Mouse (Mus musculus): ENCODE measurements around the gene Syce3. TPM values are rescaled to one million over a fixed set of nuclear protein-coding genes. Genes with fewer than 3 reads are reported as not detected.

Gene Syce3
- total RNA-seq, 2 experiments from 2014 or later: not detected

DNA sequence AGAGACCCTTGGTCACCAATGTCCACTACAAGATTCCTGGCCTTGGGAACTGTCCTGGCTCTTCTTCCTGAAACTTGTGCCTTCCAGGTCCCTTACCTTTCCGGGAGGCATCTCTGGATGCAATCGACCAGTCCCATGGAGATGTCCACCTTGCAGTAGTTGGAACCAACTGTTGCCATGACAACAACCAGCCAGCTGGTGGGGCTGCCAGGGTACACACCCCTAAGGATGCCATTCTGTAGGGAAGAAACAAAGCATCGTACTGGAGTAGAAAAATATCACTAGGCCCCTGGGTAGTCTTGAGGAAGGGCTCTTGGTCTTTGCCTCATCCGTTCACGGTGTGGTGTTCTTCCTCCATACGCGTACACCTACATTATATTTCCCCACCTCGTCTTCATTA, 14.3 kb upstream of the Syce3 start:
- no peak for DNase-seq (ENCODE audit: low spot score in 2 of 2)

DNA sequence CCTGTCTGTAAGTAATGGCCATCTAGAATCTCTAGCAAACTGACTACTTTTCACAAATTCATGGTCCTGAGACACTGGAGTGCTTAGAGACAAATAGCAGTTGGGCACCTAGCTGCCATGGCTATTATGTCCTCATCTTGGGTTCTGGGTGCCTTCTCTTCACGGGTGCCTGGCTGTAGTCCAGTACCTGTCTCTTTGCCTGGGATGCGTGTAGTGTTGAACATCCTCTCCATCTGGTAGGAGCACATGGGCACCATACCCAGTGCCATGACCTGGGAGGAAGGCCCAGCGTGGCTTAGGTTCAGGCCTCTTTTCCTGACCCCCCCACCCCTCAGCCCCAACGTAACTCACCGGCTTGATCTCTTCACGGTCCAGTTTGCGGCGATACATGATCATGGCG, 11.6 kb upstream of the Syce3 start:
- no peak for DNase-seq (ENCODE audit: low spot score in 2 of 2)

DNA sequence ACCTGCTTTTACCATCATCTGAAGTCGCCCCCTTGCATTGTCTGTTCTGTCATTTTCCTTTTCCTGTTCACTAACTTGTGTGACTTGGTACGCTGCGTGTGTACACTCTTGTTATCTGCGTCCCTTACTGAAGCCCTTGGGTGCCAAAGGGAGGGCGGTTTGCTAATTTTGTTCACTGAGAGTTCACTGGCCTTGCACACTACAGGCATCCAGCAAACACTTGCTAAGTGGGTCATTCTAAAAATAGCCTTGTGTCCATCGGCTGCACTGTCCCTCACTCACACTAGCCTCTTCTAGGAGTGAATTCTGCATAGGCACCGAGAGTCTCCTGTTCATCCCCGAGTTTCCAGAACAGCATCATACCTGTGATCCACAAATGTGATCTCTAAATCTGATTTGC, 5.0 kb upstream of the Syce3 start:
- no peak for DNase-seq (ENCODE audit: low spot score in 2 of 2)

DNA sequence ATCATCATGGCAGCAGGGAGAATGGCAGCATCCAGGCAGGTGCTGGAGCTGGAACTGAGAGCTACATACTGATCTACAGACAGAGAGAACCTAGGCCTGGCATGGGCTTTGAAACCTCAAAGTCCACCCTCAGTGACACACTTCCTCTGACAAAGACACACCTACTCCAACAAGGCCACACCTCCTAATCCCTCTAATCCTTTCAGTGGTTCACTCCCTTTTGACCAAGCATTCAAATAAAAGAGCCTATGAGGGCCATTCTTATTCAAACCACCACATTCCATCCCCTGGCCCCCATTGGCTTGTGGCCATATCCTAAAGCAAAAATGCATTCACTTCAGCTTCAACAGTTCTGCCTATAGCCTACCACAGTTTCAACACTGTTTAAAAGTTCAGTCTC, 3.6 kb downstream of the Syce3 start:
- no peak for DNase-seq (ENCODE audit: low spot score in 2 of 2)

DNA sequence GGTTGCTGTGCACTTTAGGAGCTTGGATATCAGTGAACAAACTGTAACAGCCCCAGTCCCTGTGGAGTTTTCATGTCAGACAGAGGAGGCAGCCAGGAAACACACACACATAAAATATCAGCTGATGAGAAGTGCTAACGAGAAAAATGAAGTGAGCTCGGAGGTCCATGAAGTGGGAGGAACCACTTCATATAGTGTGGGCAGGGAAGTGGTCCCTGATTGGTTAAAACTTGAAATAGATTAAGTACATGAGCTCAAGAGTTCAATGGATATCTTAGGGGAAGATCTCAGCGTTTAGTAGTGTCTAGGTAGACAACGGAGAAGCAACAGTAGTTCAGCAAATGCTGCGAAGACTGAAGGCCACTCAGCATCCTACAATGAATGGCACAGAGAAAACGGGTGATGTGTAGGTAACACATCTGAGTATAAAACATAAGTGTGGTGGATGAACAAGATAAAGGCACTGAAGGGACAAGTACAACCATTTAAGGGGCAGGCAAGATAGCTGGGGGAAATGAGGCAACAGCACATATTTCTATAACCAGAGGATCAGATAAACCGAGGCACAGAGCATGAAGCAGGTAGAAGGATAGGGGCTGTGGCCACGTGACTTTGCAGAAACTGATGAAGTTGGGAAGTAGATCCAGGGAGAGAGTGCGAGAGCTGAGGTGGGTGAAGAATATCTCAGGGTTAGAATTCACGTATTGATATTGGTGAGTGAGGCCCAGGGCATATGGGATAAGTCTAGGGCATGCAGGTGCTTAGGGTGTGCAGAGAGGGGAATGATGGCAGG, 5.3 kb downstream of the Syce3 start:
- DNase-seq (ENCODE audit: low spot score in 2 of 2): no peak

DNA sequence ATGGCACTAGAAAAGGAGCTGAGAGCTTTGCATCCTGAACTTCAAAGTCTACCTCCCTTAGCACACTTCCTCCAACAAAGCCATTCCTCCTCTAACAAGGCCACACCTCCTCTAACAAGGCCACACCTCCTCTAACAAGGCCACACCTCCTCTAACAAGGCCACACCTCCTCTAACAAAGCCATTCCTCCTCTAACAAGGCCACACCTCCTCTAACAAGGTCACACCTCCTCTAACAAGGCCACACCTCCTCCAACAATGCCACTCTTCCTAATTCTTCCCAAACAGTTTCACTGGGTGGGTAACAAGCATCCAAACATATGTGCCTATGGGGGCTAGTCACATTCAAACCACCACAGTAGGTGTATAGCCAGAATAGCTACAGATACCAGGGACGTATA, 7.8 kb downstream of the Syce3 start:
- DNase-seq (ENCODE audit: low spot score in 2 of 2): no peak

DNA sequence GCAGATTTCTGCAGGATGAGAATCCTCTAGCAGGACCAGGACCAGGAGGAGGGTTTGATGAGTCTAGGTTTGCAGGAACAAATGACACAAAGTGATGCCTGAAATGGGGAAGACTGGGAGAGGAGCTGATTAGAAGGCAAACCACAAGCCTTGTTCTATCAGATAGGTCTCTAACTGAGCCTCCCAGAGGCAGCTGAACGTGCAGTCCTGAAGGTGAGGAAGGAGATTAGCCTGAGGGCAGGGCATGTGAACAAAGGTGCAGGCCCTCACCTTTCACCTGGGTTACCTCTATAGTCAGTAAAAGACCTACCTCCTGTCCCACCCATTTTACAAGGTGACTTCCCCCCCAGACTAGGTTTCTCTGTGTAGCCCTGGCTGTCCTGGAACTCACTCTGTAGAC, 10.6 kb downstream of the Syce3 start:
- DNase-seq (ENCODE audit: low spot score in 2 of 2): no peak

DNA sequence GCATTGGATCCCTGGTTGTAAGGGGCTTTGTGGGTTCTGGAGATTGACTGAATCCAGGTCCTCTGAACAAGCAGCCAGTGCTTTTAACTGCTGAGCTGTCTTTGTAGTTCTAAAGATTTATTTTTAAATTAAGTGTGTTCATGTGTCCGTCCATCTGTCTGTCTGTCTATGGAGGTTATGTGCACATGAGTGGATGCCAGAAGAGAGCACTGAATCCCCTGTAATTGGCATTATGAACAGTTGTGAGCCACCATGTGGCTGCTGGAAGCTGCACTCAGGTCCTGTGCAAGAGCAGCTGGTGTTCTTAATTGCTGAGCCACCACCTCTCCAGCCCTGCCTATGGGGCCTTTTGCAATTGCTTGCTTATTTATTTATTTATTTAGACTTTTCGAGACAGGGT, 12.2 kb downstream of the Syce3 start:
- DNase-seq (ENCODE audit: low spot score in 2 of 2): no peak

DNA sequence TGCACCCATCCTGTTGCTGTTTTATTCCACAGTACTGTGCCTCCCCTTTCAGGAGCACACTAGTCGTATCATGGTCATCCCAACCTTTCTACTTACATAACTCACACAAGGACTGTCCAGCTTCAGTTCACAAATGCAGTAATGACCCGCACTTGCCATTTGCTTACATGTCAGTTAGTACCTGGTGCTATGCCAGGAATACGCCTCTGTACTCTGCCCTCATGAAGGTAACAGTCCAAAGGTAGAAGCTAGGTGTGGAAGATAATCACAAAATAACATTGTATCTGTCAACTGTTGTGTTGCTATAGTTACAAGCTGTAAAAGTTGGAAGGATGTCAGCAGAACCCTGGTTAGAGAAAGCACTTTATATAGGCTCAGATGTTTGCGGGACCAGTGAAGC, 13.4 kb downstream of the Syce3 start:
- no peak for DNase-seq (ENCODE audit: low spot score in 2 of 2)

DNA sequence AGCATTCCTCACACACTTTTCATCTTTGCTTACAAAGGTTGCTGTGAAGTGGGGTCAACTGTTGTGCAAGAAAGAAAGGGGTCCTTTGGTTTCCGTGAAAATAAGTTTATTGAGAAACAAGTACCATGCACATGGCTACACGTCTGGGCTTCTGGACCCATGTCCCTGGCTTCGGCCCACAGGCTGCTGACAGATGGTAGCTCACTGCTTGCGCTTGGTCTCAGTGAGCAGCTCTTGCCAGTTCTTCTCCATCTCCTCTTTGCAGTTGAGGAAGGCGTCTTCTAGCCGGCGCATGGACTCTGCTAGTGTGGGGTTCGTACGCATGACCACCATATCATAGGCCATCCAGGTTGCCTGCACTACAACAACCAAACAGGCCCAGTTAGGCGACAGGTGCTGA, 20.2 kb downstream of the Syce3 start:
- no peak for DNase-seq (ENCODE audit: low spot score in 2 of 2)

DNA sequence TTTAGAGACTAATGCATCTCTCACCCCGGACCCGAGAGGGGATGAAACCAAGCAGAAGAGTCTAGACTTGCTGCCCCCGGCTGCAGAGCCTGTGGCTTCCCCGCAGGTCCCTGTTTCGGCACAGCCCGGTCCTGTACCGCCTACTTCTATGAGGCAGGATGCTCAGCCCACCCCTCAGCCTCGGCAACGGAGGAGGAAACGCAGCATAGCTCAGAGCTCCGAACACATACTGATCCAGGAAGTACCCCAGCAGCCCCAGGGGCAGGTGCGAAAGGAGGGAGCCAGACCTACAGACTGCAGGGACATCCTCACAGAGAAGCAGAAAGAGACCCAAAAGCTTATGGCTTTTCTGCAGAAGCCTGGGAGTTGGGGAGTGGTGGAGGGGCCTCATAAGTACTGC, 23.2 kb downstream of the Syce3 start:
- no peak for DNase-seq (ENCODE audit: low spot score in 2 of 2)

DNA sequence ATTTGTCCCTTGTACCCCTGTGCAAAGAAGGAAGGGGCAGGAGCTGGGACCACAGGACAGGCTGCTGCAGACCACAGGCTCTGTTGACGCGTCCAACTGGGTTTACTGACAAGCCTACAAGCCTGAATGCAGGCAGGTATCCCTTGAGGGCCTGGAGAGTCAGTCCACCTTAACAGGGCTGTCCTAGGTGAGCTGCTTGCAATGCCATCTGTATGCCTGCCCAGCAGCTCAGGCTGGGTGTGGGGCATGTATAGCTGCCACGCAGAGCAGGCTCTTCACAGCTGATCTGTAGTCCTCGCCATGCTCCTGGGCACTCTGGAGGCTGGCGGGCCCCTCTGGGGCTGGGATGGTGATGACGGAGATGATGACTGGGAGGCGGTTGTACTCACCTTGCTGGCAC, 25.7 kb downstream of the Syce3 start, which contains the start of gene Klhdc7b:
Klhdc7b (plus strand) TSS at position 301 of the 400 bp plus-strand sequence.
- no peak for DNase-seq (ENCODE audit: low spot score in 2 of 2)

DNA sequence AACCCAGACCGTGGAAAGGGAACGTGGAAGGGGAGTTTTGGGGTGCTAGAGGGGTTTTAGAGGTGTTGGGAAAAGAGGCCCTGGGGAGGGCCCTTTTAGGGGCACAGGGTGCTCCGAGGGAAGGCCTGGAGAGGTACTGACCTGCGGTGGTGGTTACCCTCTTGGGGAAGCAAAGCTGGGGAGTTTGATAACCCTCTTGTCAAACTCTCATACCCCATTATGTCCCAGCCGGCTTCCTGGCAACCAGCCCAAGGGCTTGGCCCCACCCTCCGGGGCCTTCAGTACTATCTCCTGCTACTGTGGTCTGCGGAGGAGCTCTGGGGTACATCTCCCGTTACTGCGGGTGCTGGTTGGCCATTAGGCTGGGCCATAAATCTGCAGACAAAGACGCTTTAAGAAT, 30.9 kb downstream of the Syce3 start:
- DNase-seq (ENCODE audit: low spot score in 2 of 2): no peak

DNA sequence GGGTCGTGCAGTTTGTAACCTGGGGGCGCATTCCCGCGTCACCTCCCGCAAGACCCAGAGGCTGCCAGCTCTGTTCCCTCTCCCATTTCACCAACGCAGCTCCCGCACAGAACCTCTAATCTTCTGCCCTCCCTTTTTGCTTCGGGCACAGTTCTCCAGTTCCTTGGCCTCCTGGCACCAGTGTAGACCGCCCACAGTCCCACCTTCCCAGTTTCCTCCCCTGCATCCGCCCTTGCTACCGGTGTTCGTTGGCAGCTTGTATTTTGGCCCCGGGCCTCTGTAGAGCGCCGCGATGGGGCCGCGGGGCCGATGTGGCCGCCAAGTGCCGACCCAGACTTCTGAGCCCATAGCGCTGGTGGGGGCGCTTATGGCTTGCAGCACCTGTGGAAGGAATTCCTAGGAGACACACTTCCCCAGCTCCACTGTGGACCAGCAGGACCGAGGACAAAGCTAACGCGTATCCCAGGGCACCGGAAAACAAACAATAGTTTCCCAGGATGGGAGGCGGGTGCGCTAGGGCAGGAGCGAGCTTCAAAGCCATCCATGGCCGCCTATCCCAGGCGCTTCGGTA, 31.4 kb downstream of the Syce3 start, which contains the start of gene Odf3b:
Odf3b (minus strand) TSS at position 452 of the 571 bp plus-strand sequence.
- peak in 1 of 2 experiments; percentile 18 for DNase-seq (ENCODE audit: low spot score in 2 of 2)

DNA sequence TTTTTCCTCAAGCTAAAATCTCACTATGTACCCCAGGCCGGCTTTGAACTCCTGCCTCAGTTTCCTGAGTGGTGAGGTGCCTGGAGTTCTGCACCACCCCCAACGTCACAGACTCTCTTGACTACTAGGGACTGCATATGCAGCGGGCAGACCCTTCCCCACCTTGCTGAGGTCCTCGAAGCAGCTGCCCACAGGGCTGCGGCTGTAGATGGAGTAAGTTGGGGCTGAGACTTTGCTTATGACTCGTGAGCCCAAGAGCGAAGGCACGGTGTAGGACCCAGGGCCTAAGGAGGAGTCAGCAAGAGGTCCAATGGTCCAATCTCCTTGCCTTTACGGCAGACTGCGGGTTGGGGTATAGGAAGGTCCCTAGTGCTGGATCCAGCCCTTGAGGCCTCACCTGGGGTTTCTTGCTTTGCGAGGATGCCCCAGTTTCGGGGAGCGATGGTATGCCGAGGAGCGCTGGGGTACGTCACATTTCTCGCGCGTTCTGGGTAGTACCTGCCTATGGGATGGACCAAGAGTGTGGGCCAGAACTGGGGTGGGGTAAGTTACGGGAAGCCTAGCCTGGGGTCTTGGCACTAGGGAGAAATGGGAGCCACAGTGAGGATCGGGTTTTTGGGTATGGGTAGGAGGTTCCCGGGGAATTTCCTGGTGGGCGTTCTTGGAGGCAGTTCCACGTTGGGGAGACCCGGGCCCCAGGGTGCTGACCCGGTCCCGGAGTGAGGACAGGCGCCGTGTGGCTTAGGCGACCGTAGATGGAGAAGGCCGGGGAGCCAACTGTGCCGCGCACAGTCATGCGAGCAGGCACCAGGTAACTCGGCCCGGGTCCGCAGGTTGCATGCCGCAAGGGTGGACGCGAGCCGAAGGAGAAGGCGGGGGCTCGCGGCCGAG, 32.1 kb downstream of the Syce3 start:
- DNase-seq (ENCODE audit: low spot score in 2 of 2): peak in 1 of 2 experiments; percentile 14

DNA sequence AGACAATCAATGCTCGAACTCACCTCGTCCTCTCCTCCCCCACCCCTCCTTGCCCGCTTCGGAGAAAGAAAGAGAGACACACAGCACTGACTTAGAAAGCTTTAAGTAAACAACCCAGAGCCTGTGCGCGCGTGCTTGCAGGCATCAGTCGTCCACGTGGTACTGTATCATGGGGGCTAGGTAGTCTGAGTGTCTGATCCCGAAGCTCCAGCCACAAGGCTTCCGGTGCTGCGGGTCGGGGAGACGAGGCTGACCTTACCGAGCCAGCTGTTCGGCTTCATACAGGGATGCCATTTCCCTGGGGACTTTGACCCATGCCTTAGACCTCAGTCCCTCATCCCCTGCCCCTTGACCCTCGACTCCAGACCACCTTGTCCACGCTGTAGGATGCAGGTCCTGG, 32.9 kb downstream of the Syce3 start:
- no peak for DNase-seq (ENCODE audit: low spot score in 2 of 2)

DNA sequence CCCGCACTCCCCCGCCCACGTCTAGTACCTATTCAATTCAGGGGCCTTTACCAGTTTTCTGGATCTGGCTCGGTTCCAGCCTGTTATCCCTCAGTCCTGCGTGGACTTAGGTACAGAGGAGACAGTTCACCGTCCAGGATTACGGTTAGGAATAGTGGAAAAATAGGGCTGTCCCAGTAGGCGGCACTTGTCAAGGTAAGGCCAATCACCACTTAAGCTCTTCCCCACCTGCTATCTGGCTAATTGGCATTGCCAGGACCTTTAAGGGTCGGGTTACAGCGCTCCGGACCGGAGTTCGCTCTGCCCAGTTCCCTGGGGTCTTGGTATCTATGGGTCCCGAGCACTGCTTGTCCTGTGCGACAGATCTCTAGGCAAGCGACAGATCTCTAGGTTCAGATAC, 33.3 kb downstream of the Syce3 start, which contains the start of gene Tymp:
Tymp (minus strand) TSS at position 83 of the 400 bp plus-strand sequence.
- DNase-seq (ENCODE audit: low spot score in 2 of 2): no peak

DNA sequence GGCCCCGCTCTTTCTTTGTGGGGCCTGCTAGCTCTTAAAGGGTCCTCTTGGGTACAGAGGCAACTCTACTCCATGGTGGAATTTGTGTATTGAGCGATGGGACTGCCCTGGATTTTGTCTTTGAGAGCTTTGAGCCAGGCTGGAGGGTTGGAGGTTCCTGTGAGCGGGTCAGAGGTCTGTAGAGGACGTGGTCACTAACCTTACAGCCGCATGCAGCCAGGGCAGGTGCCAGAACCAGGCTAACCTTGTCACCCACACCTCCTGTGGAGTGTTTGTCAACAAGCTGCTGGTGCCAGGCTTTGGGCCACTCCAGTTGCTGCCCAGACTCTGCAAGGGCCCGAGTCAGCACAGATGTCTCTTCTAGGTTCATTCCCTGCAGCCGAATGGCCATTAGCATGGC, 34.3 kb downstream of the Syce3 start:
- DNase-seq (ENCODE audit: low spot score in 2 of 2): no peak

DNA sequence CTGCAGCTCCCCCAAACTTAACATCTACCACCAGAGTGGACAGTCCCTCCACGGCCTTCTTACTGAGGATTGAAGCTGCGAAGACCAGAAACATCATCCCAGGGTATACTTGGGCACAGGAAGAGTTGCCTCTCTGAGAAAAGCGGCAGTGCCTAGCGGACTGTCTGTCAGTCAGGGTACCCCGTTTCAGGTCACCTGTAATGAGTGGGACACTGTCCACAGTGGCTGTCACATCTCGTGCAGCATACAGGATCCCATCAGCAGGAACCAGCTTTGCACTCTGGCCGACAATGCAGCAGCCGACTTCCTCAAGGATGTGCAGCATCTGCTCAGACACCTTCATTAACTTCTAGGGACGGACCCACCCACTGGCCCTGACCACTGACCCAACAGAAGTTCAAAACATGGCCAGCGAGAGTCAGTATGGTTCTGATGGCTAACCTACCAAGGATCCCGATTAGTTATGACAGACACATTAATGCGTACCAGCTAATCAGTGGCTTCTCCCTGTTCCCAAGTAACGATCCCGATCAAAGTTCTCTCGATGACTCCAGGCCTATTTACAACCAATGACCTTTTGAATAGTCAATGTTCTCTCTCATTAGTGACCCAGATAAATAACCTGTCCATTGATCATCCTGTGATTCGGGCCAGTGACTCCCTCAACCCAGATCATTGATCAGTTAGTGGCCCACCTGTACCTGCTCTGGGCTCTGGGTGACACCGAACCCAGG, 35.3 kb downstream of the Syce3 start:
- DNase-seq (ENCODE audit: low spot score in 2 of 2): no peak

DNA sequence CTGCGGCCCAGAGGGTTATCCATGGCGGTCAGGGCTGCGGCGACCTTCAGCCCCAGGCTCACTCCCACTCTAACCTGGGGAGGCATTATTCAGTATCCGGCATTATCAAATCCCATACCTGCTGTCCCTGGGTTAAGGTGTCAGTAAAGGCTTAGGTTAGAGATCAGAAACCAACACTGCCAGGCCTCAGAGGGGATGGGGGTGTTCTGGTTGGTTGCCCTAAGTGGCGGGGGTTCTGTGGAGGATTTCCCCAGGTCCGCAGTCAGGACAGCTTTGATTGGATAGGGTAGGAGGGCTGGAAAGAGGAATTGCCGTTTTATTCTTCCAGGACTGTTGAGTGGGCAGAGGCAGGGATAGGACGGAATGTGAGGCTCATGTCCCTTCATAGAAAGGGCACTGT, 36.0 kb downstream of the Syce3 start:
- DNase-seq (ENCODE audit: low spot score in 2 of 2): no peak

DNA sequence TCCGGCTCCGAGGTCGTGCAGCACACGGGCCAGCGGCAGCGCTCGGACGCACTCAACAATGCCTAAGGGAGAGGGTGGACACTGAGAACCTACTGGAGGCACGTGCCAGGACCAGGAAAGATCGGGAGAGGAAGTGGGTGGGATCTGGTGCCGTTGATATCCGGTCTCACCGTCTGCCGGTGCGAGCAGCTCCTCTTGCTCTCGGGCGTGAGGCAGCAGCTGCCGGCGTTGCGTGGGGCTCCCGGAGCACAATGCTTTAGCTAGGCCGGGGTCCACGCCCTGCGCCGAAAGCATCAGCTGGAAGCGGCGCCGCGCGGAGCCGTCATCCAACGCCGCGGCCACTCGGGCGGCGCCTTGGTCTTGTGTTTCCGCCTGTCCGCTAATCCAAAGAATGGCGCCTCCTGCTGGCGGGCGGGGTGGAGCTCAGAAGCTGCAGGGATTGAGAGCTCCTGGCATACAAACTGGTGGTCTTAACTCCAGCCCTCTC, 36.5 kb downstream of the Syce3 start, which contains the start of gene Sco2:
Sco2 (minus strand) TSS at position 85 of the 487 bp plus-strand sequence.
- peak; percentile 97 to 98 for DNase-seq (ENCODE audit: low spot score in 2 of 2)

Measured in layer of hippocampus, postnatal 10 days (tissue).